Comparison of ENCODE assay signal across 8 mouse cellular contexts in the genomic region with DNA sequence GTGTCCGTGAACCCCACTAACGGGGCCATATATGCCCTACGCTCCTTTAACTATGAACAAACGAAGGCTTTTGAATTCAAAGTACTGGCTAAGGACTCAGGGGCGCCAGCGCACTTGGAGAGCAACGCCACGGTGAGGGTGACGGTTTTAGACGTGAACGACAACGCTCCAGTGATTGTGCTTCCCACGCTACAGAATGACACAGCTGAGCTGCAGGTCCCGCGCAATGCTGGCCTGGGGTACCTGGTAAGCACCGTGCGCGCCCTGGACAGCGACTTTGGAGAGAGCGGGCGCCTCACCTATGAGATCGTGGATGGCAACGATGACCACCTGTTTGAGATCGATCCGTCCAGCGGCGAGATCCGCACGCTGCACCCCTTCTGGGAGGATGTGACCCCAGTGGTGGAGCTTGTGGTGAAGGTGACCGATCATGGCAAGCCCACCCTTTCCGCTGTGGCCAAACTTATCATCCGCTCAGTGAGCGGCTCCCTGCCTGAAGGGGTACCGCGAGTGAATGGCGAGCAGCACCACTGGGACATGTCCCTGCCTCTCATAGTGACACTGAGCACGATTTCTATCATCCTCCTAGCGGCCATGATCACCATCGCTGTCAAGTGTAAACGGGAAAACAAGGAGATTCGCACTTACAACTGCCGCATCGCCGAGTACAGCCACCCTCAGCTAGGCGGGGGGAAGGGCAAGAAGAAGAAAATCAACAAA. TPM values are rescaled to one million over a fixed set of nuclear protein-coding genes. Genes with fewer than 3 reads are reported as not detected.
DNase-seq lines count a peak whose midpoint lies in the region; ATAC-seq lines count a peak whose summit lies in the region.

No protein-coding gene starts in this region.

- H3K4me3 ChIP-seq in embryonic facial prominence, embryonic 12.5 days, result peak overlapping the region; percentile 57

- peak overlapping the region; percentile 27 for H3K9ac ChIP-seq in embryonic facial prominence, embryonic 12.5 days

- no peak for ATAC-seq in embryonic facial prominence, embryonic 12.5 days (ENCODE audit: insufficient number of reproducible peaks, insufficient read depth, low FRiP score, low TSS enrichment)
- ATAC-seq in megakaryocyte-erythroid progenitor cell, adult 5-6 weeks (replicated peaks; ENCODE audit: low FRiP score, low TSS enrichment, poor library complexity, severe bottlenecking), result no peak

- WGBS in embryonic facial prominence, embryonic 12.5 days, result 5% methylated on average over 45 of the region's 45 CpGs

- peaks cover 14% of the 10 kb centered on the region; the same call in 1 of the 2 replicates for H3K4me1 ChIP-seq in embryonic facial prominence, embryonic 12.5 days

- peaks cover 23% of the 10 kb centered on the region for H3K27me3 ChIP-seq in embryonic facial prominence, embryonic 12.5 days

- H3K9me3 ChIP-seq in embryonic facial prominence, embryonic 12.5 days, result no peaks in the 10 kb centered on the region

- H3K36me3 ChIP-seq in embryonic facial prominence, embryonic 12.5 days, result no peaks in the 10 kb centered on the region

- no peak overlapping the region for H3K27ac ChIP-seq in embryonic facial prominence, embryonic 12.5 days

- DNase-seq in left cerebral cortex, adult 18-20 months (ENCODE audit: low spot score in 2 of 2), result peak; percentile 33 to 34
- no peak for DNase-seq in left cerebral cortex, adult 11 months (ENCODE audit: low spot score)
- DNase-seq in heart, postnatal 4 days, result peak; percentile 8
- DNase-seq in layer of hippocampus, adult 8-10 months (ENCODE audit: low spot score in 2 of 2), result peak; percentile 28 to 41
- DNase-seq in lung, postnatal 10 days, result peak; percentile 18
- peak; percentile 19 to 36 for DNase-seq in right cerebral cortex, postnatal 36 days (ENCODE audit: low spot score in 2 of 2)

- peak overlapping the region; percentile 87 for H3K4me2 ChIP-seq in embryonic facial prominence, embryonic 12.5 days (replicated peaks)

RNA-seq across cellular contexts. Expression of a gene that starts 4.5 kb away (rescaled TPM):
- 10 to 100 TPM; 26.1 to 30.5 TPM for total RNA-seq in left cerebral cortex, adult 18-20 months (2021)
- 7.6 and 8.9 TPM in 2 replicates for polyA plus RNA-seq in embryonic facial prominence, embryonic 12.5 days (2016; fragmentation: Nextera tagmentation; extraction: Ambion mirVana)
- total RNA-seq in heart, postnatal 4 days (2021), result 10 to 100 TPM; 20.3 to 21.4 TPM
- 10 to 100 TPM; 37.0 to 43.3 (median 40.7) TPM for total RNA-seq in layer of hippocampus, adult 8-10 months (2022)
- 0.15 TPM in 2 replicates for total RNA-seq in megakaryocyte-erythroid progenitor cell, adult 5-6 weeks (2014; fragmentation: Nextera tagmentation)
- 0.08 TPM in 1 of 2 replicates, not detected in the other for total RNA-seq in megakaryocyte-erythroid progenitor cell, adult 5-6 weeks (2017)

Comparison
In these comparisons a context has a peak if more than half of its experiments do, and no peak if none do; other contexts are left out.
1. RNA of a gene that starts 4.5 kb away (total RNA-seq): 37.0 to 43.3 TPM in layer of hippocampus, adult 8-10 months, 26.1 to 30.5 TPM in left cerebral cortex, adult 18-20 months and 20.3 to 21.4 TPM in heart, postnatal 4 days; 0.08 to 0.15 TPM in megakaryocyte-erythroid progenitor cell, adult 5-6 weeks; every median in the first group is over 10 times any median in the second.